Mouse (Mus musculus): ENCODE results near the gene Higd1c. TPM values are rescaled to one million over a fixed set of nuclear protein-coding genes. Genes with fewer than 3 reads are reported as not detected.
"Not testable (repeated sequence)": the region's sequence is repeated elsewhere in the genome, so short reads cannot be mapped to it uniquely, and the experiment has no call there.

Higd1c gene
- polyA plus RNA-seq, 1 experiment: not detected

- no peak for TF ChIP-seq POLR2A (IDR thresholded peaks at IDR 0.05; ENCODE audit: borderline replicate concordance, control insufficient read depth, low read depth, low read length)
- no peak overlapping the region for H3K27ac ChIP-seq (ENCODE audit: control insufficient read depth, insufficient read depth, low read depth, low read length, poor library complexity)
- no peak overlapping the region for H3K4me3 ChIP-seq (replicated peaks; ENCODE audit: control insufficient read depth, low read depth, low read length)
- H3K4me1 ChIP-seq (ENCODE audit: control insufficient read depth, insufficient read depth, low read length): no peaks in the 10 kb centered on the region
- 75% methylated on average over 6 of the region's 6 CpGs for WGBS
Observed at GRCm38 (mm10) chr15:100351501-100352060, 12.8 kb upstream of the Higd1c start.

- H3K4me3 ChIP-seq (replicated peaks; ENCODE audit: control insufficient read depth, low read depth, low read length): no peak within 1 kb of the TSS
- TF ChIP-seq POLR2A (IDR thresholded peaks at IDR 0.05; ENCODE audit: borderline replicate concordance, control insufficient read depth, low read depth, low read length) (no peak), CTCF (IDR thresholded peaks at IDR 0.05; ENCODE audit: control insufficient read depth, insufficient read depth, low read length) (no peak)
- no peaks in the 10 kb centered on the region for H3K4me1 ChIP-seq (ENCODE audit: control insufficient read depth, insufficient read depth, low read length)
- no peak within 1 kb of the TSS for H3K27ac ChIP-seq (ENCODE audit: control insufficient read depth, insufficient read depth, low read depth, low read length, poor library complexity)
- 88% methylated on average over 10 of the region's 10 CpGs for WGBS
Observed at GRCm38 (mm10) chr15:100352711-100353250, 11.6 kb upstream of the Higd1c start, which contains the start of the genes Methig1 and Mettl7a2. Methig1 (plus strand) TSS chr15:100353149. Mettl7a2 (plus strand) TSS chr15:100353200.

GRCm38 (mm10) chr15:100353399-100353798 lies 10.9 kb upstream of the Higd1c start:
- 83% methylated on average over 21 of the region's 22 CpGs for WGBS
- H3K4me1 ChIP-seq (ENCODE audit: control insufficient read depth, insufficient read depth, low read length); H3K4me3 ChIP-seq (replicated peaks; ENCODE audit: control insufficient read depth, low read depth, low read length); H3K27ac ChIP-seq (ENCODE audit: control insufficient read depth, insufficient read depth, low read depth, low read length, poor library complexity): not testable (repeated sequence)

DNA sequence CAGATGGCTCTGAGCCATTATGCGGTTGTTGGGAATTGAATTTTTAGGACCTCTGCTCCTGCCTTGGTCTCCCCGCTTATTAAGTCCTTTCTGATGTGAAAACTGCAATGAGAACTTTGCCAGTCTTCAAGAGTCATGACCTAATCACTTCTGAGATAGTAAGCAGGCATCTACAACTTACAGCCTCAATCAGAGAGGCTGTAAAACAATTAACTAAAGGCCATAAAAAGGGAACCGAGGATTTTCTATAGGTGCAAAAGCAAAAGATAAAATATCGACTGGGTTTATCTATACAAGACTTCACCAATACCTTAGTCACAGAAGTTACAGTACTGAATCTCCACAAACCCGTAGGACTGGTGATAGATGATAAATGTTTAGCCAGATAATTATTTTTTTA lies 8.5 kb upstream of the Higd1c start:
- Histone ChIP-seq H3K4me1 (ENCODE audit: control insufficient read depth, insufficient read depth, low read length) (no peaks in the 10 kb centered on the region), H3K27ac (ENCODE audit: control insufficient read depth, insufficient read depth, low read depth, low read length, poor library complexity) (no peak overlapping the region), H3K4me3 (replicated peaks; ENCODE audit: control insufficient read depth, low read depth, low read length) (no peak overlapping the region)
- TF ChIP-seq CTCF (IDR thresholded peaks at IDR 0.05; ENCODE audit: control insufficient read depth, insufficient read depth, low read length): no peak
- TF ChIP-seq POLR2A (IDR thresholded peaks at IDR 0.05; ENCODE audit: borderline replicate concordance, control insufficient read depth, low read depth, low read length): no peak
- 61% methylated on average over 5 of the region's 5 CpGs for WGBS

DNA sequence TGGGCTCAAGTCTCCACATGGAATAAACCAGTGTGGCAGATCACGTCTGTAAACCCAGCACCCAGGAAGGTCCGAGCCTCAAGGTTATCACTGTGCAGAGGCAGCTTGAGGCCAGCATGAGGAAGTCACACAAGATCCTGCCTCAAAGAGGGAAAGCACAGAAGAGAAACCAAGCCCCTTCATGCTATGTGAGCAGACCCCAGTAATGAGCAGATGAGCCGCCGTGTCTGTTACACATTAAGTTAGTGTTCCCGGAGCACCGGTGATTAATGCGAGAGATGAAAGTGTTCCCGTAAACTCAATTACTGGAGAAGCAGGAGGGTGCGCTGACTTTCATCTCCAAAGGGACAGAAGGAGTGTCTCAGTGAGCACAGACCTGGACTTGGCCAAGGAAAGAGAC lies 1.6 kb downstream of the Higd1c start:
- not testable (repeated sequence) for H3K4me1 ChIP-seq (ENCODE audit: control insufficient read depth, insufficient read depth, low read length); H3K4me3 ChIP-seq (replicated peaks; ENCODE audit: control insufficient read depth, low read depth, low read length); H3K27ac ChIP-seq (ENCODE audit: control insufficient read depth, insufficient read depth, low read depth, low read length, poor library complexity)
- 89% methylated on average over 9 of the region's 9 CpGs for WGBS

GRCm38 (mm10) chr15:100367119-100367518 lies 2.8 kb downstream of the Higd1c start:
- Histone ChIP-seq H3K4me1 (ENCODE audit: control insufficient read depth, insufficient read depth, low read length) (no peaks in the 10 kb centered on the region), H3K4me3 (replicated peaks; ENCODE audit: control insufficient read depth, low read depth, low read length) (no peak overlapping the region), H3K27ac (ENCODE audit: control insufficient read depth, insufficient read depth, low read depth, low read length, poor library complexity) (no peak overlapping the region)
- TF ChIP-seq CTCF (IDR thresholded peaks at IDR 0.05; ENCODE audit: control insufficient read depth, insufficient read depth, low read length) (no peak), POLR2A (IDR thresholded peaks at IDR 0.05; ENCODE audit: borderline replicate concordance, control insufficient read depth, low read depth, low read length) (no peak)
- 80% methylated on average over 7 of the region's 7 CpGs for WGBS

GRCm38 (mm10) chr15:100375066-100375465 lies 10.7 kb downstream of the Higd1c start:
- no peak overlapping the region for H3K27ac ChIP-seq (ENCODE audit: control insufficient read depth, insufficient read depth, low read depth, low read length, poor library complexity)
- WGBS: 42% methylated on average over 5 of the region's 5 CpGs
- no peaks in the 10 kb centered on the region for H3K4me1 ChIP-seq (ENCODE audit: control insufficient read depth, insufficient read depth, low read length)
- TF ChIP-seq CTCF (IDR thresholded peaks at IDR 0.05; ENCODE audit: control insufficient read depth, insufficient read depth, low read length): no peak
- no peak for TF ChIP-seq POLR2A (IDR thresholded peaks at IDR 0.05; ENCODE audit: borderline replicate concordance, control insufficient read depth, low read depth, low read length)
- no peak overlapping the region for H3K4me3 ChIP-seq (replicated peaks; ENCODE audit: control insufficient read depth, low read depth, low read length)

DNA sequence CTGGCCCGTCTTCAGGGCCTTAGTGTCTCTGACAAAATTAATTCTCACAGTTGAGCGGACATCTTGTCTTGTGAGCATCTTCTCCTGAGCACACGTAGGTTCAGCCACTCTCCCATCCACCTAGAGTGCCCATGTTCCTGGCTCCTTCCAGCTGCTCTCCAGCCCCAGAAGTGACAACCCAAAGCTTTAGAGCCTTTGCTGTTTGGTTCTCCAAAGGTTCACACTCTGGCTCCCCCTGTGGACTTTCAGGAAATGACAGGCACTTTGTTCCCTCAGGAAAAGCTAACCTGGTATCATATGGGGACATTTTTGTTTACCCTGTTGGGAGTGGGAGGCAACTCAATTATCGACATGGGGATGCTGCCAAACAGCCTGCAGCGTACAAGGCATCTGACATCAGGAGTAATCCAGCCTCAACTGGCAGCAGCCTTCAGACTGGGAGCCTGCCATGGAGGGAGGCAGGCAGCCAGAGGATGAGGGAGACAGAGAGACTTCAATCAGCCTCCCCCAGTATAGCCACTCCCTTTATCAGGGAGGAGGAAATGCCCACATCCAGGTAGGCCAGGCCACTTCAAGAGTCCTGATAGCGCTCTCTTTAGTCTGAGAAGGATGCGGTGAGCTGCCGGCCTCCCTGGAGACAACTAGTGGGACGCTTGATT lies 13.6 kb downstream of the Higd1c start:
- not testable (repeated sequence) for H3K4me1 ChIP-seq (ENCODE audit: control insufficient read depth, insufficient read depth, low read length); H3K27ac ChIP-seq (ENCODE audit: control insufficient read depth, insufficient read depth, low read depth, low read length, poor library complexity)

DNA sequence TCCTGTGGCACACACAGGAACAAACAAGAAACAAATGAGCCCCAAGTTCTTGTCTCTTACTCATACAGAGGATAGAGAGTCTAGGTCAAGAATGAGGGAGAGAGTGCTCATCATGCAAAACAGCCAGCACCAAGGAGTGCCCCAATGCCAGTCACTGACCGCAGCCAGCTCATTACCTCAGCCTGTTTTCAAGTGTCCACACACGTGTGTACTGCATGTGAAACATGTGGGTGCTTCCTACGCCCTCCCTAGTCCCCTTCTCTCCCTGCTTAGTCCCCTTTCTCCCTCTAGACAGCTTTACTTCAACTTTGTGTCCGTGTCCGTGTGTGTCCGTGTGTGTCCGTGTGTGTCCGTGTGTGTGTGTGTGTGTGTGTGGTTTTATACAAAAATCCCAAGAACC lies 15.3 kb downstream of the Higd1c start:
- WGBS: 91% methylated on average over 8 of the region's 8 CpGs
- TF ChIP-seq CTCF (IDR thresholded peaks at IDR 0.05; ENCODE audit: control insufficient read depth, insufficient read depth, low read length) (no peak), POLR2A (IDR thresholded peaks at IDR 0.05; ENCODE audit: borderline replicate concordance, control insufficient read depth, low read depth, low read length) (no peak)
- H3K4me3 ChIP-seq (replicated peaks; ENCODE audit: control insufficient read depth, low read depth, low read length): no peak overlapping the region
- no peaks in the 10 kb centered on the region for H3K4me1 ChIP-seq (ENCODE audit: control insufficient read depth, insufficient read depth, low read length)
- no peak overlapping the region for H3K27ac ChIP-seq (ENCODE audit: control insufficient read depth, insufficient read depth, low read depth, low read length, poor library complexity)

More for the DNA sequence above, 13.6 kb downstream of the Higd1c start:
- WGBS: 49% methylated on average over 4 of the region's 9 CpGs
- H3K4me3 ChIP-seq (replicated peaks; ENCODE audit: control insufficient read depth, low read depth, low read length): not testable (repeated sequence)
